Mouse (Mus musculus): ENCODE results near the gene Xrcc1.
"Not testable (repeated sequence)": the region's sequence is repeated elsewhere in the genome, so short reads cannot be mapped to it uniquely, and the experiment has no call there.

Xrcc1 gene

GRCm38 (mm10) chr7:24546068-24546614, at the start of gene Xrcc1, which contains the start of gene Pinlyp:
Xrcc1 (plus strand) TSS chr7:24546289.
Pinlyp (minus strand) TSS chr7:24546118.
- no peak for DNase-seq (ENCODE audit: low spot score)

GRCm38 (mm10) chr7:24499856-24500577, 46.1 kb upstream of the Xrcc1 start:
- no peak for DNase-seq (ENCODE audit: low spot score)

- DNase-seq (ENCODE audit: low spot score) = no peak
These were observed 45.2 kb upstream of the Xrcc1 start for GRCm38 (mm10) chr7:24500929-24501328.

GRCm38 (mm10) chr7:24501492-24501891, 44.6 kb upstream of the Xrcc1 start:
- DNase-seq (ENCODE audit: low spot score) = no peak

- no peak for DNase-seq (ENCODE audit: low spot score)
These were observed 42.1 kb upstream of the Xrcc1 start for GRCm38 (mm10) chr7:24504004-24504403.

- no peak for DNase-seq (ENCODE audit: low spot score)
These were observed 41.2 kb upstream of the Xrcc1 start for GRCm38 (mm10) chr7:24504868-24505267.

GRCm38 (mm10) chr7:24505447-24506064, 40.5 kb upstream of the Xrcc1 start:
- no peak for DNase-seq (ENCODE audit: low spot score)

- no peak for DNase-seq (ENCODE audit: low spot score)
These were observed 40.0 kb upstream of the Xrcc1 start for GRCm38 (mm10) chr7:24506065-24506459.

- DNase-seq (ENCODE audit: low spot score) = no peak
These were observed 39.6 kb upstream of the Xrcc1 start for GRCm38 (mm10) chr7:24506476-24506837.

- DNase-seq (ENCODE audit: low spot score) = peak; percentile 70
These were observed 39.0 kb upstream of the Xrcc1 start, which contains the start of gene Zfp428 for GRCm38 (mm10) chr7:24506838-24507725. Zfp428 (plus strand) TSS chr7:24507006.

- no peak for DNase-seq (ENCODE audit: low spot score)
These were observed 38.4 kb upstream of the Xrcc1 start for GRCm38 (mm10) chr7:24507726-24508114.

GRCm38 (mm10) chr7:24512355-24512754, 33.7 kb upstream of the Xrcc1 start, which contains the start of gene AC161166.1:
AC161166.1 (minus strand) TSS chr7:24512455.
- DNase-seq (ENCODE audit: low spot score) = no peak

- DNase-seq (ENCODE audit: low spot score) = not testable (repeated sequence)
These were observed 29.8 kb upstream of the Xrcc1 start for GRCm38 (mm10) chr7:24516319-24516718.

GRCm38 (mm10) chr7:24517077-24517476, 29.0 kb upstream of the Xrcc1 start:
- no peak for DNase-seq (ENCODE audit: low spot score)

GRCm38 (mm10) chr7:24517654-24518053, 28.4 kb upstream of the Xrcc1 start:
- no peak for DNase-seq (ENCODE audit: low spot score)

- no peak for DNase-seq (ENCODE audit: low spot score)
These were observed 27.0 kb upstream of the Xrcc1 start for GRCm38 (mm10) chr7:24519130-24519529.

- not testable (repeated sequence) for DNase-seq (ENCODE audit: low spot score)
These were observed 26.0 kb upstream of the Xrcc1 start for GRCm38 (mm10) chr7:24520054-24520453.

- no peak for DNase-seq (ENCODE audit: low spot score)
These were observed 23.3 kb upstream of the Xrcc1 start for GRCm38 (mm10) chr7:24522805-24523204.

- no peak for DNase-seq (ENCODE audit: low spot score)
These were observed 22.4 kb upstream of the Xrcc1 start for GRCm38 (mm10) chr7:24523723-24524122.

- DNase-seq (ENCODE audit: low spot score) = no peak
These were observed 21.1 kb upstream of the Xrcc1 start for GRCm38 (mm10) chr7:24524978-24525377.

- DNase-seq (ENCODE audit: low spot score) = no peak
These were observed 20.2 kb upstream of the Xrcc1 start for GRCm38 (mm10) chr7:24525686-24526420.

- no peak for DNase-seq (ENCODE audit: low spot score)
These were observed 17.2 kb upstream of the Xrcc1 start for GRCm38 (mm10) chr7:24528861-24529260.
